Mouse (Mus musculus) midbrain, postnatal 0 days (tissue): ENCODE results near the gene Nudt13. TPM values are rescaled to one million over a fixed set of nuclear protein-coding genes. Genes with fewer than 3 reads are reported as not detected.

ENCODE experiments used
- ATAC-seq: fragments of 200-750 bp; cut with Nextera tagmentation; 2 replicates; pipeline ENCODE4 v1.8.0; 2017; ENCODE audit warnings: moderate number of reproducible peaks, mild to moderate bottlenecking, moderate TSS enrichment, moderate library complexity; ENCODE audit not compliant: low FRiP score
- DNase-seq: peaks from one replicate; pipeline ENCODE4 v3.0.0-alpha.2; 2015; ENCODE audit warnings: low spot score
- H3K27ac ChIP-seq: fragments of 300-500 bp; sonication (generic); 2 replicates; pipeline ENCODE4 v1.5.1; 2014; ENCODE audit warnings: low read depth, mild to moderate bottlenecking, low read length, mixed read lengths
- H3K27me3 ChIP-seq: fragments of 300-500 bp; sonication (generic); 2 replicates; pipeline ENCODE4 v1.6.1; 2014; ENCODE audit warnings: low read length, control low read depth, mixed read lengths; ENCODE audit not compliant: insufficient read depth
- H3K36me3 ChIP-seq: fragments of 300-500 bp; sonication (generic); 2 replicates; pipeline ENCODE4 v1.6.1; 2014; ENCODE audit warnings: low read length, control low read depth, mixed read lengths; ENCODE audit not compliant: insufficient read depth
- H3K4me1 ChIP-seq: fragments of 300-500 bp; sonication (generic); 2 replicates; pipeline ENCODE4 v1.6.1; 2014; ENCODE audit warnings: mild to moderate bottlenecking, control low read depth, antibody characterized with exemption, low read length, mixed read lengths; ENCODE audit not compliant: insufficient read depth
- H3K4me2 ChIP-seq: fragments of 300-500 bp; sonication (generic); 2 replicates; pipeline ENCODE4 v1.6.1; 2014; ENCODE audit warnings: low read depth, mild to moderate bottlenecking, low read length, mixed read lengths; ENCODE audit not compliant: poor library complexity, severe bottlenecking
- H3K4me3 ChIP-seq: fragments of 300-500 bp; sonication (generic); 2 replicates; pipeline ENCODE4 v1.5.1; 2014; ENCODE audit warnings: low read depth, mild to moderate bottlenecking, low read length, moderate library complexity
- H3K9ac ChIP-seq: fragments of 300-500 bp; sonication (generic); replicated peaks from 2 replicates; pipeline ENCODE4 v1.6.1; 2014; ENCODE audit warnings: mild to moderate bottlenecking, low read length, moderate library complexity, mixed read lengths; ENCODE audit not compliant: poor library complexity, severe bottlenecking
- H3K9me3 ChIP-seq: fragments of 300-500 bp; sonication (generic); 2 replicates; pipeline ENCODE4 v1.6.1; 2016; ENCODE audit warnings: low read length, control low read depth
- CTCF ChIP-seq: IDR thresholded peaks from 2 replicates; pipeline ENCODE4 v1.5.1; 2016; ENCODE audit warnings: antibody characterized with exemption, mild to moderate bottlenecking
- WGBS: fragments of 180-500 bp; shearing (Covaris S2); extraction: QIAGEN DNeasy Blood & Tissue Kit; methylation state at CpG from one replicate; pipeline ENCODE4 v1.1.7; 2014; 5-methylcytosine and 5-hydroxymethylcytosine counted together
- polyA plus RNA-seq: library from polyadenylated mRNA; unstranded; fragments of >200 nt; fragmentation: Nextera tagmentation; extraction: Ambion mirVana; gene quantifications from 2 replicates; pipeline ENCODE4 v1.2.1, GENCODE M21; 2015
- total RNA-seq: library from RNA; depleted of rRNA; stranded (reverse); fragments of >200 nt; gene quantifications from 2 replicates; pipeline ENCODE4 v1.2.3, GENCODE M21; 2014

The Nudt13 gene
- total and polyA plus RNA-seq, 2 experiments from 2014 or later = 6.9 to 12.0 TPM

DNA sequence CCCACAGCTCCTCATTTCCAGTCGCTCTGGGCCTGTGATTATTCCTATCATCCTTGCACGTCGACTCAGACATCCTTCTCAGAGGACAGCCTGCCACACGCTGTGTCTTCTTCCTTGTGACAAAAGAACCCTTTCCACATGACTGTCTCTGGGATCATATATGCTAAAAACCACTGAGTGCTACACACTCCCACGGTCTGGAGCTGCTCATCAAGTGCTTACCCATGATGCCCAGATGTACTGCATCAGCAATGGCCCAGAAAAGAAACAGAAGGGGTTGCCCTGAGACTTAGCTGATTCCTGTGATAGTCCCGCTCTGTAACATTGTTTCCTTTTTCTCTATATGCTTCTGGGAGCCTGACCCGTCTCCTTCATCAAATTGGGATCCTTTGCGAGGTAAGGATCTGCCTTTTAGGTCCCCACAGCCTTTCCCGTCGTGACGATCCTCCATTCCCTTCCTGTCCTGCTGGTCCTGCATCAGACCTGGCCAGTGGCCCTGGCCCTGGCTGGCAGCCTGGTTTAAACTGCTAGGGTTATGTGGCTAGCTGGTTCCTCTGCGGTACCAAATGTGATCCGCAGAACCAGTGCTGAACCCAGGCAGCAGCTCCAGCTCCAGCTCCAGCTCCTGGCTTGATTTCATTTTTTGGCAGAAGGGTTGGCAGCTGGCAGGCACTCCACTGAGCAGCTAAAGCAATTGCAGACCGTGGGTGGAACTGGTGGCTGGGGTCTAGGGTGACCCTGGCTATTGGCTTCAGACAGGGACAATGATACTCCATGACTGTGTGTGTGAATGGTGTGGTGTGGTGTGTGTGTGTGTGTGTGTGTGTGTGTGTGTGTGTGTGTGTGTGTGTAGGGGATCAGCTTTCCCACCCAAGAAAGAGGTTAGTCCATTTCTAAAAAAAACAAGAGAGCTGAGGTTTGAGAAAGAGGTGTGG is 44.0 kb upstream of the Nudt13 start:
- WGBS = 47% methylated on average over 14 of the region's 14 CpGs

DNA sequence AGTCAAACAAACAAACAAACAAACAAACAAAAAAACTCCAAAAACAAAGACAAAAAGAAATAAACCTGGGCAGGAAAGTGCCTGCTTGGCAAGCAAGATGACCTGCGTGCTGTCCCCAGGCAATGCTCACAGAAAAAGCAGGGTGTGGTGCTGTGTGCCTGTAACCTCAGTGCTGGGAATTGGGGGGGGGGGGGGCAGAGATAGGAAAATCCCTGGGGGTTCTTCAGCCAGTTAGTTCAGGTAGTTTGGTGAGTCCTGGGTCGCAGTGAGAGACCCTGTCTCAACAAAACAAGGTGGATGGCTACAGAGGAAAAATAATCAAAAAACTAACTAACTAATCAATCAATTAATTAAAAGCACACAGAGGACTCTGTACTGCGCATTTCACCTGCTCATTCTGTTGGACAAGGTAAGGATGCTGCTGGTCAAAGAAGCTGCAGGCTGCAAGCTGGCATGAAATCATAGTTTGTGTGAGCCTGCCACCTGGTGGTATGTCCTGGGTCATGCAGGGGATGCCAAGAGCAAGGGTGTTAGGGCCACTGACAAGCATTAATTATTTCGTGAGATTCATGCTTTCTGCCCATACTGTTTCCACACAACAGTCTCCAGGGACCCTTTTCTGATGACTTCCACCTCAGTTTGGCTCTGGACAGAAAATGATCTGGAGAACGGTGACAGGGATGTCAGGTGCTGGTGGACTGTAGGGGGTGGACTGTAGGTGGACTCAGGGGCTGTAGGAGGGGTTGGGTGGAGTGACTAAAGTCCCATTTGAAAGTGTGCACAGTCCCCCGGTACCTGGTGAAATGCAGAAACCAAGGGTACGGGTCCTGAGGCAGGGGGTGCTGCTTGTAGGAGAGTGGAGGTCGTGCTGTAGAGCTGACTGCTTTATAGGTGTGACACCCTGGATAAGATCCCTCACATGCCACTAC is 36.0 kb upstream of the Nudt13 start:
- 57% methylated on average over 8 of the region's 8 CpGs for WGBS
- H3K27me3 ChIP-seq = no peaks in the 10 kb centered on the region
- peak; percentile 99 for TF ChIP-seq CTCF
- no peak overlapping the region for H3K27ac ChIP-seq
- H3K9me3 ChIP-seq = no peaks in the 10 kb centered on the region
- DNase-seq = peak; percentile 81
- no peak overlapping the region for H3K9ac ChIP-seq
- no peaks in the 10 kb centered on the region for H3K36me3 ChIP-seq
- H3K4me1 ChIP-seq = no peaks in the 10 kb centered on the region
- no peak overlapping the region for H3K4me2 ChIP-seq
- ATAC-seq = peak; percentile 75
- no peak overlapping the region for H3K4me3 ChIP-seq

More for the DNA sequence above, 44.0 kb upstream of the Nudt13 start:
- Histone ChIP-seq H3K4me2 (no peak overlapping the region), H3K4me3 (no peak overlapping the region), H3K27me3 (no peaks in the 10 kb centered on the region), H3K4me1 (no peaks in the 10 kb centered on the region), H3K36me3 (no peaks in the 10 kb centered on the region), H3K27ac (no peak overlapping the region), H3K9ac (no peak overlapping the region), H3K9me3 (no peaks in the 10 kb centered on the region)
- ATAC-seq (no peak; the same call in 1 of the 2 replicates), DNase-seq (peak; percentile 40)
- TF ChIP-seq CTCF = no peak

DNA sequence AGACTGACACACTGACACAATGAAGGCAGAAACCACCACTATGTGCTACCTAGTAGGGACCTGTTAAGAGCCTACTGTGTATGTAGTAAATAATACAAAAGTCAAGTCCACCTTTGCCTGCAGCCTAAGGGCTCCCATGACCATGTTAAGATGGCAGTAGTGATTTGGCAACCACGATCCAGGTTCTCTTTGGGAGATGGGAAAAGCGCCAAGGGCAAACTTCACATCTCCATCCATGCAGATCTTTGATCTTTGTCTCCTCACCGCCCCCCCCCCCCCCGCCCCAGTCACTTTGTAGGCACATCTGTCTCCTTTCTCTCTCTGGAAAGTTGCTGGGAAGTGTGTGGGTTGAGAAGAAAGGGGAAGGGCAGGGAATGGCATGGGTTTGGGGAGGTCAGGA is 32.2 kb upstream of the Nudt13 start:
- Histone ChIP-seq H3K9me3 (no peaks in the 10 kb centered on the region), H3K27ac (no peak overlapping the region), H3K27me3 (no peaks in the 10 kb centered on the region), H3K4me2 (no peak overlapping the region), H3K4me1 (no peaks in the 10 kb centered on the region), H3K9ac (no peak overlapping the region), H3K4me3 (no peak overlapping the region), H3K36me3 (no peaks in the 10 kb centered on the region)
- DNase-seq (no peak), ATAC-seq (no peak)
- WGBS = 65% methylated on average over 4 of the region's 4 CpGs
- no peak for TF ChIP-seq CTCF

DNA sequence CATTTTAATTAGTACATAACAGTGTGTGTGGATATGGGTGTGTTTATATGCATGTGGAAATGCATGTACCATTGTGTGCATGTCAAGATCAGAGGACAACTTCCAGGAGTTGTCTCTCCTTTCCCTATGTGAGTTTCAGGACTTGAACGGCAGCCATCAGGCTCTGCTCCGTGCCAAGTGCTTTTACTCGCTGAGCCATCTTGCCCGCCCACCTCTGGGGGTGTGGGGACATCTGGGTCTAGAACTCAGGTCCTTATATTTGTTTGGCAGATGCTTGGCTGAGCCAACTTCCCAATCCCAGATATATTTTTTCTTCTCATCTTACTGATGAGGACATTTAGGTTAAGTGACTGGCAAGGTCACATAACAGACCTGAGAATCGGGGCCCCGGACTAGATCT is 26.1 kb upstream of the Nudt13 start:
- H3K4me2 ChIP-seq = no peak overlapping the region
- no peaks in the 10 kb centered on the region for H3K9me3 ChIP-seq
- no peaks in the 10 kb centered on the region for H3K4me1 ChIP-seq
- no peaks in the 10 kb centered on the region for H3K27me3 ChIP-seq
- DNase-seq (no peak), ATAC-seq (no peak)
- no peaks in the 10 kb centered on the region for H3K36me3 ChIP-seq
- H3K27ac ChIP-seq = no peak overlapping the region
- WGBS = 78% methylated on average over 6 of the region's 6 CpGs
- no peak for TF ChIP-seq CTCF
- no peak overlapping the region for H3K4me3 ChIP-seq
- H3K9ac ChIP-seq = no peak overlapping the region

DNA sequence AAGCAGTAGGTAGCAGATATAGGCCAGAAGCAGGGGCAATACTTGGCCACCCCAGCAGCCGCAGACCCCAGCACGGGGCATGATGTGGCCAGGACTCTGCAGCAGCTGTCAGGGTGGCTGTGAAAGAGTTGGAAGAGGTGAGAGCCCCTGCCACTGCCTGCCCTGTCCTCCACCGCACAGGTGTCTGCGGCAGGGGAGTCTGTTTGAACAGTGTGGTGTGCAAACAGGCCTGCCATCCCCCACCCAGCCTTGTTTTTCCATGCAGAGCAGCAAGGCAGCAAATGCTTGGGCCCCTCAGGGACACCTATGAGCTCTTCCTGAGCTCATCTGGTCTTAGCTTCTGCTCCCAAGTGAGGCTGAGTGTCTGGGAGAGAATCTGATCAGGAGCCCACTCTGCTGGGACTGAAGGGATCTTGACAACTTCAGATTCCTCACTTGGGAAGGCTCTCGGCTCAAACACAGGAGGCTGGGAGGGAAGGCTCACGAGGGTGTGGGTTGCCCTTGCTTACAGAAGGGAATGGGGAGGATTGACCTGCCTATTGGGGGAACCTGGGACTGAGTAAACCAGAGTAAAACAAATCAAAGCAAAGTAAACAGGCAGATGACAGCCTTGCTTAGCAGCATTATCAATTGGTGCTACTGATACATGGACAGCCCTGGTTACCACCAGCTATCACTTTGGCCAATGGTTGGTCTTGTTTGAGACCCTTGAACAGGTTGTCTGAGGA is 25.3 kb upstream of the Nudt13 start, which contains the start of gene Kcnk16:
Kcnk16 (minus strand) TSS at position 118 of the 728 bp plus-strand sequence.
- Histone ChIP-seq H3K9me3 (peaks cover 3% of the 10 kb centered on the region; the same call in 1 of the 2 replicates), H3K9ac (no peak within 1 kb of the TSS), H3K27me3 (no peaks in the 10 kb centered on the region), H3K27ac (no peak within 1 kb of the TSS), H3K4me2 (no peak within 1 kb of the TSS), H3K36me3 (no peaks in the 10 kb centered on the region), H3K4me1 (no peaks in the 10 kb centered on the region), H3K4me3 (no peak within 1 kb of the TSS)
- WGBS = 72% methylated on average over 6 of the region's 6 CpGs
- no peak for TF ChIP-seq CTCF
- no peak for ATAC-seq
- DNase-seq = no peak
